Mouse (Mus musculus) ES-Bruce4 (cell line): ENCODE measurements around the gene Mettl9. TPM values are rescaled to one million over a fixed set of nuclear protein-coding genes. Genes with fewer than 3 reads are reported as not detected.

ENCODE experiments used
- H3K27ac ChIP-seq: 2 replicates; pipeline ENCODE4 v1.5.1; 2012; ENCODE audit warnings: low read length, inconsistent platforms; ENCODE audit not compliant: insufficient read depth
- H3K27me3 ChIP-seq: 2 replicates; pipeline ENCODE4 v1.6.1; 2012; ENCODE audit warnings: mild to moderate bottlenecking, low read length, inconsistent platforms; ENCODE audit not compliant: control insufficient read depth, poor library complexity, insufficient read depth, severe bottlenecking
- H3K36me3 ChIP-seq: 2 replicates; pipeline ENCODE4 v1.6.1; 2012; ENCODE audit warnings: inconsistent platforms, mild to moderate bottlenecking, low read length, moderate library complexity; ENCODE audit not compliant: control insufficient read depth, poor library complexity, insufficient read depth, severe bottlenecking
- H3K4me1 ChIP-seq: one replicate; pipeline ENCODE4 v1.8.1; 2011; ENCODE audit warnings: low read length; ENCODE audit not compliant: control insufficient read depth, insufficient read depth
- H3K4me3 ChIP-seq: 2 replicates; pipeline ENCODE4 v1.5.1; 2011; ENCODE audit warnings: low read depth, mild to moderate bottlenecking, low read length
- H3K9ac ChIP-seq: 2 replicates; pipeline ENCODE4 v1.6.1; 2012; ENCODE audit warnings: low read depth, mild to moderate bottlenecking, inconsistent platforms; ENCODE audit not compliant: poor library complexity, severe bottlenecking
- H3K9me3 ChIP-seq: replicated peaks from 2 replicates; pipeline ENCODE4 v1.6.1; 2012; ENCODE audit warnings: mild to moderate bottlenecking, low read length, inconsistent platforms; ENCODE audit not compliant: control insufficient read depth, poor library complexity, insufficient read depth, severe bottlenecking
- CTCF ChIP-seq: IDR thresholded peaks from one replicate; pipeline ENCODE4 v1.8.1; 2011; ENCODE audit warnings: low read depth, low read length
- EP300 ChIP-seq: IDR thresholded peaks from 2 replicates; pipeline ENCODE4 v1.6.1; 2011; ENCODE audit warnings: low read depth, low read length; ENCODE audit not compliant: insufficient read depth
- POLR2A ChIP-seq: IDR thresholded peaks from one replicate; pipeline ENCODE4 v1.8.1; 2011; ENCODE audit warnings: low read length; ENCODE audit not compliant: insufficient read depth
- polyA plus RNA-seq: library from polyadenylated mRNA; stranded (reverse); fragments of >200 nt; gene quantifications from 2 replicates; pipeline ENCODE4 v1.2.4, GENCODE M21; 2011; ENCODE audit warnings: low read depth; ENCODE audit not compliant: missing spikeins, insufficient read depth, insufficient read length

Gene Mettl9
- polyA plus RNA-seq, 1 experiment = 85.7 TPM

DNA sequence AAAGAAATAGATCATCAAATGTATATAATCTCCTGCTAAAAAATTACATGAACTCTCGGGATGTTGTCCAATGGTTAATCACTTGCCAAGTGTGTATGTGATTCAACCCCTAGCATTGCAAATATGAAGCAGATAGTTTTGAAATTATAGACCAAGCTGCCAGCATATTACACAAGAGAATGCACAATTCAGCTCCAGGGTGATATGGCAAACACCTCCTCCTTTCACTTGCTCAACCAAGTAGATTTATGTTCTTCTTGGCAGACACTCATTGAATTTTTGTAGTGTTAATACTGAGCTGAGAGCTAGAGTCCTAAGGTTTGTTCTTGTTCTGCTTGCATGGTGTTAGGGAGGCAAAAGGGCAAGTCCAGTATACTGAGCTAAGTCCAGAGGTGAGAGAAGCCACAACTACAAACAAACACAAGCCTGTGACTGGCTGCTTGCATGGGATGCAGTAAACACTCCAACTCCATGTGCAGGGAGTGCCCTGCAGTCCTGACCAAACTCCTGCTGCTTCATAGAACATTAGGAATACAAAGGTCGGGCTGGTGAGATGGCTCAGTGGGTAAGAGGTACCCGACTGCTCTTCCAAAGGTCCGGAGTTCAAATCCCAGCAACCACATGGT lies 30.3 kb upstream of the Mettl9 start:
- H3K4me3 ChIP-seq = no peak overlapping the region
- H3K27ac ChIP-seq = no peak overlapping the region
- TF ChIP-seq POLR2A (no peak), EP300 (no peak), CTCF (no peak)
- no peaks in the 10 kb centered on the region for H3K4me1 ChIP-seq
- no peaks in the 10 kb centered on the region for H3K27me3 ChIP-seq
- H3K9me3 ChIP-seq = no peaks in the 10 kb centered on the region
- H3K9ac ChIP-seq = no peak overlapping the region
- no peaks in the 10 kb centered on the region for H3K36me3 ChIP-seq

- no peak overlapping the region for H3K9ac ChIP-seq
- no peak overlapping the region for H3K27ac ChIP-seq
- H3K9me3 ChIP-seq = no peaks in the 10 kb centered on the region
- H3K4me1 ChIP-seq = no peaks in the 10 kb centered on the region
- no peak overlapping the region for H3K4me3 ChIP-seq
- no peaks in the 10 kb centered on the region for H3K27me3 ChIP-seq
- H3K36me3 ChIP-seq = no peaks in the 10 kb centered on the region
- TF ChIP-seq EP300 (no peak), CTCF (no peak), POLR2A (no peak)
Observed at GRCm38 (mm10) chr7:121011794-121012689, 22.2 kb upstream of the Mettl9 start.

GRCm38 (mm10) chr7:121014486-121014885 lies 19.8 kb upstream of the Mettl9 start:
- H3K27ac ChIP-seq = no peak overlapping the region
- H3K4me1 ChIP-seq = no peaks in the 10 kb centered on the region
- H3K4me3 ChIP-seq = no peak overlapping the region
- H3K9ac ChIP-seq = no peak overlapping the region
- H3K36me3 ChIP-seq = no peaks in the 10 kb centered on the region
- no peak for TF ChIP-seq EP300
- no peak for TF ChIP-seq POLR2A
- no peak for TF ChIP-seq CTCF
- H3K9me3 ChIP-seq = no peaks in the 10 kb centered on the region
- H3K27me3 ChIP-seq = no peaks in the 10 kb centered on the region

DNA sequence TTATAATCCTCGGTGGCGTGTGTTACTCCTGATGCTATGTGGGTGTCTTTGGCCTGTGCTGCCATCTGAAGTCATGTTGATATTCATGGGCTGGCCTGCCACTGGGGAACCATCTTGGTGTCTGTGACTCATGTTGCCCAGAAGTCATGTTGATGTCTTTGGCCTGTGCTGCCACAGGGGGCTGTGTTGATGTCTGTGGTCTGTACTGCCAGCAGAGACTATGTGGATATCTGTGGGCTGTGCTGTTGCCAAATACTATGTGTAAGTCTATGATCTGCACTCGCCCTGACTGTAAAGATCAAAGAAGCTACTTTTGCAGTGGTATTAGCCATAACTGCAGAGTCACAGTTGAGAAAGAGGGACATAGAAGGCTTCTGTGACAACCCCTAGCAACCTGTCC lies 15.5 kb upstream of the Mettl9 start:
- Histone ChIP-seq H3K4me3 (no peak overlapping the region), H3K9ac (no peak overlapping the region), H3K4me1 (no peaks in the 10 kb centered on the region), H3K36me3 (no peaks in the 10 kb centered on the region), H3K27me3 (no peaks in the 10 kb centered on the region), H3K9me3 (no peaks in the 10 kb centered on the region), H3K27ac (no peak overlapping the region)
- TF ChIP-seq EP300 (no peak), CTCF (no peak), POLR2A (no peak)

- no peak overlapping the region for H3K27ac ChIP-seq
- no peaks in the 10 kb centered on the region for H3K36me3 ChIP-seq
- TF ChIP-seq EP300 = no peak
- TF ChIP-seq CTCF = peak; percentile 50
- no peaks in the 10 kb centered on the region for H3K4me1 ChIP-seq
- no peak overlapping the region for H3K4me3 ChIP-seq
- no peaks in the 10 kb centered on the region for H3K9me3 ChIP-seq
- no peaks in the 10 kb centered on the region for H3K27me3 ChIP-seq
- H3K9ac ChIP-seq = no peak overlapping the region
Observed at GRCm38 (mm10) chr7:121020277-121020676, 14.0 kb upstream of the Mettl9 start.
